Mouse (Mus musculus): Measurements from ENCODE around the gene Ptms. TPM values are rescaled to one million over a fixed set of nuclear protein-coding genes. Genes with fewer than 3 reads are reported as not detected.

Gene Ptms
- polyA plus RNA-seq, 1 experiment from 2014 or later, result 700 TPM

- ATAC-seq, result no peak
- Histone ChIP-seq H3K9ac (ENCODE audit: low read depth, low read length) (peak overlapping the region; percentile 100), H3K27me3 (ENCODE audit: control insufficient read depth, insufficient read depth, low read depth, low read length) (no peaks in the 10 kb centered on the region), H3K4me2 (ENCODE audit: low read length) (peak overlapping the region; percentile 74), H3K4me1 (ENCODE audit: control insufficient read depth, insufficient read depth, low read length) (peaks cover 44% of the 10 kb centered on the region), H3K27ac (ENCODE audit: low read length) (peak overlapping the region; percentile 100), H3K36me3 (ENCODE audit: control insufficient read depth, insufficient read depth, low read length) (peaks cover 4% of the 10 kb centered on the region; the same call in 1 of the 2 replicates), H3K9me3 (replicated peaks; ENCODE audit: control insufficient read depth, low read length, poor library complexity, severe bottlenecking) (no peaks in the 10 kb centered on the region), H3K4me3 (ENCODE audit: low read depth, low read length) (peak overlapping the region; percentile 93)
- WGBS, result 9% methylated on average over 14 of the region's 14 CpGs
These were observed 844 bp downstream of the Ptms start for GRCm38 (mm10) chr6:124918890-124919627.

GRCm38 (mm10) chr6:124918331-124918690 lies 1.6 kb downstream of the Ptms start:
- Histone ChIP-seq H3K9ac (ENCODE audit: low read depth, low read length) (peak overlapping the region; percentile 100), H3K9me3 (replicated peaks; ENCODE audit: control insufficient read depth, low read length, poor library complexity, severe bottlenecking) (no peaks in the 10 kb centered on the region), H3K4me1 (ENCODE audit: control insufficient read depth, insufficient read depth, low read length) (peaks cover 50% of the 10 kb centered on the region), H3K27me3 (ENCODE audit: control insufficient read depth, insufficient read depth, low read depth, low read length) (no peaks in the 10 kb centered on the region), H3K27ac (ENCODE audit: low read length) (peak overlapping the region; percentile 100), H3K4me2 (ENCODE audit: low read length) (peak overlapping the region; percentile 74), H3K36me3 (ENCODE audit: control insufficient read depth, insufficient read depth, low read length) (peaks cover 11% of the 10 kb centered on the region), H3K4me3 (ENCODE audit: low read depth, low read length) (peak overlapping the region; percentile 93)
- 1% methylated on average over 7 of the region's 7 CpGs for WGBS
- ATAC-seq, result peak; percentile 1; the same call in 1 of the 2 replicates

- H3K4me1 ChIP-seq (ENCODE audit: control insufficient read depth, insufficient read depth, low read length), result peaks cover 50% of the 10 kb centered on the region
- H3K27ac ChIP-seq (ENCODE audit: low read length), result peak overlapping the region; percentile 100
- H3K9me3 ChIP-seq (replicated peaks; ENCODE audit: control insufficient read depth, low read length, poor library complexity, severe bottlenecking), result no peaks in the 10 kb centered on the region
- WGBS, result under 1% methylated on average over 42 of the region's 89 CpGs
- ATAC-seq, result peak; percentile 78
- peaks cover 14% of the 10 kb centered on the region for H3K36me3 ChIP-seq (ENCODE audit: control insufficient read depth, insufficient read depth, low read length)
- H3K27me3 ChIP-seq (ENCODE audit: control insufficient read depth, insufficient read depth, low read depth, low read length), result no peaks in the 10 kb centered on the region
- H3K4me3 ChIP-seq (ENCODE audit: low read depth, low read length), result peak overlapping the region; percentile 93
- peak overlapping the region; percentile 100 for H3K9ac ChIP-seq (ENCODE audit: low read depth, low read length)
- H3K4me2 ChIP-seq (ENCODE audit: low read length), result peak overlapping the region; percentile 74
These were observed 2.2 kb downstream of the Ptms start for GRCm38 (mm10) chr6:124917518-124918330.

- Histone ChIP-seq H3K27ac (ENCODE audit: low read length) (peak overlapping the region; percentile 100), H3K9me3 (replicated peaks; ENCODE audit: control insufficient read depth, low read length, poor library complexity, severe bottlenecking) (no peaks in the 10 kb centered on the region)
These were observed 3.0 kb downstream of the Ptms start for GRCm38 (mm10) chr6:124916695-124917517.

GRCm38 (mm10) chr6:124915942-124916694 lies 3.8 kb downstream of the Ptms start:
- H3K27ac ChIP-seq (ENCODE audit: low read length), result peak overlapping the region; percentile 100
- H3K4me2 ChIP-seq (ENCODE audit: low read length), result peak overlapping the region; percentile 99
- H3K27me3 ChIP-seq (ENCODE audit: control insufficient read depth, insufficient read depth, low read depth, low read length), result no peaks in the 10 kb centered on the region
- H3K4me1 ChIP-seq (ENCODE audit: control insufficient read depth, insufficient read depth, low read length), result peaks cover 44% of the 10 kb centered on the region
- H3K9ac ChIP-seq (ENCODE audit: low read depth, low read length), result peak overlapping the region; percentile 100
- H3K9me3 ChIP-seq (replicated peaks; ENCODE audit: control insufficient read depth, low read length, poor library complexity, severe bottlenecking), result no peaks in the 10 kb centered on the region
- H3K36me3 ChIP-seq (ENCODE audit: control insufficient read depth, insufficient read depth, low read length), result peaks cover 14% of the 10 kb centered on the region
- H3K4me3 ChIP-seq (ENCODE audit: low read depth, low read length), result peak overlapping the region; percentile 93
- under 1% methylated on average over 12 of the region's 12 CpGs for WGBS
- ATAC-seq, result no peak

More at GRCm38 (mm10) chr6:124916695-124917517, 3.0 kb downstream of the Ptms start:
- peak overlapping the region; percentile 100 for H3K9ac ChIP-seq (ENCODE audit: low read depth, low read length)
- H3K27me3 ChIP-seq (ENCODE audit: control insufficient read depth, insufficient read depth, low read depth, low read length), result no peaks in the 10 kb centered on the region
- peak overlapping the region; percentile 99 for H3K4me2 ChIP-seq (ENCODE audit: low read length)
- peaks cover 50% of the 10 kb centered on the region for H3K4me1 ChIP-seq (ENCODE audit: control insufficient read depth, insufficient read depth, low read length)
- peak; percentile 54 for ATAC-seq
- H3K36me3 ChIP-seq (ENCODE audit: control insufficient read depth, insufficient read depth, low read length), result peaks cover 14% of the 10 kb centered on the region
- under 1% methylated on average over 49 of the region's 67 CpGs for WGBS
- H3K4me3 ChIP-seq (ENCODE audit: low read depth, low read length), result peak overlapping the region; percentile 93

- Histone ChIP-seq H3K4me3 (ENCODE audit: low read depth, low read length) (peak overlapping the region; percentile 93), H3K4me1 (ENCODE audit: control insufficient read depth, insufficient read depth, low read length) (peaks cover 37% of the 10 kb centered on the region), H3K27ac (ENCODE audit: low read length) (peak overlapping the region; percentile 100), H3K36me3 (ENCODE audit: control insufficient read depth, insufficient read depth, low read length) (peaks cover 14% of the 10 kb centered on the region), H3K9ac (ENCODE audit: low read depth, low read length) (peak overlapping the region; percentile 100), H3K4me2 (ENCODE audit: low read length) (peak overlapping the region; percentile 99), H3K27me3 (ENCODE audit: control insufficient read depth, insufficient read depth, low read depth, low read length) (no peaks in the 10 kb centered on the region), H3K9me3 (replicated peaks; ENCODE audit: control insufficient read depth, low read length, poor library complexity, severe bottlenecking) (no peaks in the 10 kb centered on the region)
- 4% methylated on average over 22 of the region's 22 CpGs for WGBS
- ATAC-seq, result no peak
These were observed 4.6 kb downstream of the Ptms start for GRCm38 (mm10) chr6:124915160-124915941.

- peaks cover 40% of the 10 kb centered on the region for H3K4me1 ChIP-seq (ENCODE audit: control insufficient read depth, insufficient read depth, low read length)
- peak overlapping the region; percentile 100 for H3K9ac ChIP-seq (ENCODE audit: low read depth, low read length)
- peak overlapping the region; percentile 99 for H3K4me2 ChIP-seq (ENCODE audit: low read length)
- 84% methylated on average over 7 of the region's 7 CpGs for WGBS
- no peak for ATAC-seq
- H3K9me3 ChIP-seq (replicated peaks; ENCODE audit: control insufficient read depth, low read length, poor library complexity, severe bottlenecking), result no peaks in the 10 kb centered on the region
- H3K36me3 ChIP-seq (ENCODE audit: control insufficient read depth, insufficient read depth, low read length), result peaks cover 14% of the 10 kb centered on the region
- no peaks in the 10 kb centered on the region for H3K27me3 ChIP-seq (ENCODE audit: control insufficient read depth, insufficient read depth, low read depth, low read length)
- H3K27ac ChIP-seq (ENCODE audit: low read length), result peak overlapping the region; percentile 100
- H3K4me3 ChIP-seq (ENCODE audit: low read depth, low read length), result peak overlapping the region; percentile 93
These were observed 5.4 kb downstream of the Ptms start for GRCm38 (mm10) chr6:124914511-124914910.
